Mouse (Mus musculus): ENCODE data around the gene Pam. TPM values are rescaled to one million over a fixed set of nuclear protein-coding genes. Genes with fewer than 3 reads are reported as not detected.

The Pam gene
- polyA plus RNA-seq, 1 experiment: not detected

DNA sequence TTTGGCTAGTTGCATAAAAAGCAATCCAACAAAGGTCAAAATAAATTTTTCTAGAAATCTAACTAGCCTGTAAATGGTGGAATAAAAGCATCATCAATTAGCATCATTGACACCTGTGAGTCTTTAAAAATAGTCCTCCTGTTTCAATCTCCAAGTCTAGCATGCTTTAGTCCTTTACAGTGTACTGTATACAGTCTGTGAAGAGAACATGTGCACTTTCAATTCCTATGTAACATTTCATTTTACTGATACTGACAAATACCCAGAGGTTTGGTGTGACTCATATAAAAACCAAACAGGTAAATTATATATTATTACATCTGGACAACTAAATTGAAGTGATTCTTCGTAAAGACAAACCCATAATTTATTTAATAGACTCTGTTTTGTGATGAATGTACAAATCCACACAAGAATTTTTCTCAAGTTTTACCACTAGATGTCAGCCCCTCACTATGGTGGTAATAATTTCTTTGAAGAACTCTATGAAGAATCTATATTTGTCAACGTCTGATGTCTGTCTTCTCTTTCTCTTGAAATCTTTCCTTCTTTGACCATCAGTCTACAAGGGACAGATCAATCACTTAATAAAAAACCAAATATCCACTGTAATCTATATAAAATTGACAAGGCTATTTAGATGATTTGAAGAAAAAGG, 286.1 kb downstream of the Pam start:
- no peak for TF ChIP-seq GATA1 (IDR thresholded peaks at IDR 0.05; ENCODE audit: low read length)

- TF ChIP-seq GATA1 (IDR thresholded peaks at IDR 0.05; ENCODE audit: low read length): peak; percentile 61
These were observed 290.9 kb downstream of the Pam start for GRCm38 (mm10) chr1:97804520-97804919.

GRCm38 (mm10) chr1:97802207-97802902, 293.1 kb downstream of the Pam start:
- TF ChIP-seq GATA1 (IDR thresholded peaks at IDR 0.05; ENCODE audit: low read length): no peak

DNA sequence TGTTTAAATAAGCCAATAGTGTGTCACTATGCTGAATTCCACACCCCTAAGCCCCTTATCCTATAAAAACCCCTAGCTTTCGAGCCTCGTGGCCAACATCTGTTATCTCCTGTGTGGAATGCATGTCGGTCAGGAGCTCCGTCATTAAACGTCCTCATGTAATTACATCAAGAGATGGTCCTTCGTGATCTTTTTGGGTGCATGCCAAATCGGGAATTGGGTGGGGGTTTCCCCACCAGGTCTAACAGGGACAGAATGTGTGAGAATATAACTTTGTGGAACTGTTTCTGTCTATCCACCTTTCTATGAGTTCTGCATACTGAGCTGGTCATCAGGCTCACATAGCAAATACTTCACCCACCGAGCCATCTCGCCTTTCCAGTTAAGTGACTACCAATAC, 299.5 kb downstream of the Pam start:
- TF ChIP-seq GATA1 (IDR thresholded peaks at IDR 0.05; ENCODE audit: low read length): no peak

- TF ChIP-seq GATA1 (IDR thresholded peaks at IDR 0.05; ENCODE audit: low read length): no peak
These were observed 301.3 kb downstream of the Pam start for GRCm38 (mm10) chr1:97794110-97794509.

DNA sequence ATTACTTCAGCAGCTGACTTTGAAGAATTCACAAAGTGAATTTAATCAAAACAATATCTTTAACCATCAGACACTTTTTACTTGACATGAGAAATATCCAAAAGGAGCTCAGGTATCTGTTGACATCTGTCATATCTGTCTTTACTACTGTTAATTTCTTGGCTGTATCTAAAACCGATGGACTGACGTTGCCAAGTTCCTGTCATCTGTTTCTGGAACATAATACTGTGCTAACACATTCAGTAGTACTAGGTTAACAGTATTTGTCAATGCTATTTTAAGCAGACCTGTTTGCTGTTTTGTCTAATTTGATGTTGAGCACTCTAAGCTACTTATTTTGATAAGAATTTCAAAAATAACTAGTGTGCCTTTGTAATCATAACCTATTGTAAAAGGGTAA, 307.0 kb downstream of the Pam start:
- TF ChIP-seq GATA1 (IDR thresholded peaks at IDR 0.05; ENCODE audit: low read length): no peak

GRCm38 (mm10) chr1:97787674-97788073, 307.8 kb downstream of the Pam start:
- no peak for TF ChIP-seq GATA1 (IDR thresholded peaks at IDR 0.05; ENCODE audit: low read length)

- no peak for TF ChIP-seq GATA1 (IDR thresholded peaks at IDR 0.05; ENCODE audit: low read length)
These were observed 309.6 kb downstream of the Pam start for GRCm38 (mm10) chr1:97785685-97786393.

DNA sequence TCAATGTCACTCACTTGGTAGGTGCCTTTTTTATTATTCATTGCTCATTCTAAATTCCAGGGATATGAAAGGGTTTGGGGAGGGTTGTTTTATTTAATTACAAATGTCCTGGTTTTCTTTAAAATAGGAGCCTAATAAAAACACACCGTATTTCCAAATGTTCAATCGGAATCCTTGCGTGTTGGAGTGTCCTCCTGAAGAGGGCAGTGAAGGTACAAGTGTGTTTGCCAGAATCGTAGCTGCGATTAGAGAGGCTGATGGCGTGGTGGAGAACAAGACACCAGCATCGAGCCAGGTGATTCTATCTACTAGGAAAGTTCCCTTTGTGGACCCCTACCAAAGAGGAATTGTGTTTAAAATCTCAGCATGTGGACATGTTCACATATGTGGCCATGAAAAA, 310.5 kb downstream of the Pam start:
- TF ChIP-seq GATA1 (IDR thresholded peaks at IDR 0.05; ENCODE audit: low read length): no peak

GRCm38 (mm10) chr1:97781674-97782073, 313.8 kb downstream of the Pam start:
- no peak for TF ChIP-seq GATA1 (IDR thresholded peaks at IDR 0.05; ENCODE audit: low read length)

- TF ChIP-seq GATA1 (IDR thresholded peaks at IDR 0.05; ENCODE audit: low read length): no peak
These were observed 321.5 kb downstream of the Pam start for GRCm38 (mm10) chr1:97773973-97774372.

DNA sequence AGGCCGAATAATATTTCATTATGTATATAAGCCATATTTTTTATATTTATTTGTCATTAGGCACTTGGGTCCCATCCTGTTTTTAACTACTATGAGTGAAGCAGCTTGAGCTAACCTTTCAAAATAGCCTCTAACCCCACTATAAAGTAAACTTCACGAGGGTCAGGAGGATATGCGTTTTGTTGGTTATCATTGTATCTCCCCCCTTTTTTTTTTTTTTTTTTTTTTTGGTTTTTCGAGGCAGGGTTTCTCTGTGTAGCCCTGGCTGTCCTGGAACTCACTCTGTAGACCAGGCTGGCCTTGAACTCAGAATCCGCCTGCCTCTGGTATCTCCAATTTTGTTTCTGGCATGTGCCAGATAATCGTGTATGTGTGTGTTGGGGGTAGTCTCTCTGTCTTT, 322.1 kb downstream of the Pam start:
- no peak for TF ChIP-seq GATA1 (IDR thresholded peaks at IDR 0.05; ENCODE audit: low read length)

- no peak for TF ChIP-seq GATA1 (IDR thresholded peaks at IDR 0.05; ENCODE audit: low read length)
These were observed 323.7 kb downstream of the Pam start for GRCm38 (mm10) chr1:97771727-97772126.

DNA sequence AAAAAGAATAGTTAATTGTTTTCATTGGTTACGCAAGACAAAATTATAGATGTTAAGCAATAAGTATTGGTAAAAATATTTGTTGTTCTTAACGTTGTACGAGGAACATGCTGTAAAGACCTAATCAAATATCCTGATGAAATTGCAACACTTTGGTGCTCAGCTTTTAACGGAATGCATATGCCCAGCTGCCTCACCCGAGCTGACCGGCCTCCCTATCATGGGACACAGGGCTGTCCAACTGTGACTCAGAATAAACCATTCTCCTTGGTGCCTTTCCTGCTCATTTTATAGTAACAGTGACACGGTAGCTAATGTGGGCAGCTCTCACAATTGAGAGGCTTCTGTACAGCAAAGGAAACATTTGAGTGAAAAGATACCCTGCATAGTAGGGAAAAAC, 324.3 kb downstream of the Pam start:
- TF ChIP-seq GATA1 (IDR thresholded peaks at IDR 0.05; ENCODE audit: low read length): no peak

- no peak for TF ChIP-seq GATA1 (IDR thresholded peaks at IDR 0.05; ENCODE audit: low read length)
These were observed 325.3 kb downstream of the Pam start, which contains the start of the genes Gin1 and Ppip5k2 for GRCm38 (mm10) chr1:97769904-97770753. Gene Gin1 (plus strand): TSS chr1:97770172. Gene Ppip5k2 (minus strand): TSS chr1:97770411.

Measured in G1E-ER4 (cell line).